Mouse (Mus musculus): ENCODE data around the gene Apobr. TPM values are rescaled to one million over a fixed set of nuclear protein-coding genes. Genes with fewer than 3 reads are reported as not detected.

The Apobr gene
- polyA plus RNA-seq, 1 experiment = 0.16 TPM

DNA sequence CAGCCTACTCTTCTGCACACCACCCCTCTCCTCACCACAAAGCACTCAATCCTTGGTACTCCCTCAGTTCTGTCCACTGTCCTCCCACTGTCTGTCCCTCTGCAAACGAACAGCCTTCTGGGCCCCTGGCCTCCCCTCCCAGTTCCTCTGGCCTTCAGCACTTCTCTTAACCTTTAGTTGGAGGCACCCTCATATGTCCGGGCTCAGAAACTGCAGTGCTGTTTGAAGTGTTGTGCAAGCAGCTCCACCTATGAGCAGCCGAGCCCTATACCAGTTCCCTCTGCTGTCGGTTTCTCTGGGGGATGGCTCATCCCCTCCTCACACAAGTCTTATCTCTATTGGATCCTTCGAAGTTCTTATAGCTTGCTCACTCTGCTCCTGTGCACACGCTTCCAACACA lies 11.7 kb downstream of the Apobr start:
- TF ChIP-seq POLR2A (IDR thresholded peaks at IDR 0.05; ENCODE audit: control insufficient read depth, low read depth, low read length) (no peak), CTCF (IDR thresholded peaks at IDR 0.05; ENCODE audit: control insufficient read depth, insufficient read depth, insufficient replicate concordance, low read depth, low read length) (no peak)
- H3K4me3 ChIP-seq (ENCODE audit: control insufficient read depth, low read depth, low read length) = no peak overlapping the region

DNA sequence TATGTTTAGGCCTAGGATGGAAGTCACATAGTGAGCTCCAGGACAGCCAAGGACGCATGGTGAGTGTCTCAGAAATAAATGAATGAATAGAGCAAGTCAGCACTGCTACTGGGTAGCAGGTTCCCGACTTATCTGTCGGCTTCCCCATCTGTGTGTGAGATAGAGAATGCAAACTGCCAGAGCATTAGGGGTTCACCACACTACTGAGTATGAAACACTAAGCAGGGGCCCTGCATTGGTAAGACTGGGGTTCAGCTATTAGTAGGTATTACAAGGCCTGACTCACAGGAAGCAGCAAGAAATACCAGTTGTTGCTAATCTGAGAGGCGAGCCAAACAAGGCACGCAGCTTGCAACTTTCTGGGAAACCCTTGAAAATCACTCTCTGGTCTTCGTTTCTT lies 14.2 kb downstream of the Apobr start:
- Histone ChIP-seq H3K4me1 (ENCODE audit: control insufficient read depth, insufficient read depth, low read length) (no peaks in the 10 kb centered on the region; the same call in 1 of the 2 replicates), H3K27ac (ENCODE audit: control insufficient read depth, insufficient read depth, low read depth, low read length) (no peak overlapping the region), H3K4me3 (ENCODE audit: control insufficient read depth, low read depth, low read length) (no peak overlapping the region), H3K36me3 (ENCODE audit: control insufficient read depth, insufficient read depth, low read length) (no peaks in the 10 kb centered on the region), H3K27me3 (ENCODE audit: control insufficient read depth, insufficient read depth, low read length) (no peaks in the 10 kb centered on the region)
- TF ChIP-seq CTCF (IDR thresholded peaks at IDR 0.05; ENCODE audit: control insufficient read depth, insufficient read depth, insufficient replicate concordance, low read depth, low read length) (no peak), POLR2A (IDR thresholded peaks at IDR 0.05; ENCODE audit: control insufficient read depth, low read depth, low read length) (no peak)

More for the DNA sequence above, 11.7 kb downstream of the Apobr start:
- H3K27me3 ChIP-seq (ENCODE audit: control insufficient read depth, insufficient read depth, low read length) = no peaks in the 10 kb centered on the region
- no peaks in the 10 kb centered on the region for H3K36me3 ChIP-seq (ENCODE audit: control insufficient read depth, insufficient read depth, low read length)
- H3K27ac ChIP-seq (ENCODE audit: control insufficient read depth, insufficient read depth, low read depth, low read length) = no peak overlapping the region
- no peaks in the 10 kb centered on the region; the same call in 1 of the 2 replicates for H3K4me1 ChIP-seq (ENCODE audit: control insufficient read depth, insufficient read depth, low read length)

DNA sequence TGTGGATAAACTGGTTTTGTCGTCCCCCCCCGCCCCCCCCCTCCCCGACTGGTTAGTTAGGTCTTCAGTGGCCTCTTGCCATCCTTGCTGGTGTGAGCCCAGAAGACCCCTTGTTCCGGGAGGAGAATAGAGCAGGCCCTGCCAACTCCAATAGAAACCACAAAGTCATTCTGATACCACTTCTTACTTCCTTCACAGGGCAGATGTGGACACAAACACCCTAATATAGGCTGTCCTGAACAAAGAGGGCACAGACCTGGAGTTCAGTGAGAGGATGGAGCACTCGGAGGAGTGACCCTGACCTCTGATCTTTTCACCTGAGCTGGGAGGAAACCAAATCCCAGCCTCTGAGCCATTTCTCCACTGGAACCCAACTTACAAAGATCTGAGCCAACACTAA lies 17.2 kb downstream of the Apobr start:
- Histone ChIP-seq H3K4me3 (ENCODE audit: control insufficient read depth, low read depth, low read length) (no peak overlapping the region), H3K27me3 (ENCODE audit: control insufficient read depth, insufficient read depth, low read length) (no peaks in the 10 kb centered on the region), H3K36me3 (ENCODE audit: control insufficient read depth, insufficient read depth, low read length) (no peaks in the 10 kb centered on the region), H3K27ac (ENCODE audit: control insufficient read depth, insufficient read depth, low read depth, low read length) (no peak overlapping the region), H3K4me1 (ENCODE audit: control insufficient read depth, insufficient read depth, low read length) (no peaks in the 10 kb centered on the region; the same call in 1 of the 2 replicates)
- TF ChIP-seq POLR2A (IDR thresholded peaks at IDR 0.05; ENCODE audit: control insufficient read depth, low read depth, low read length) (no peak), CTCF (IDR thresholded peaks at IDR 0.05; ENCODE audit: control insufficient read depth, insufficient read depth, insufficient replicate concordance, low read depth, low read length) (no peak)

DNA sequence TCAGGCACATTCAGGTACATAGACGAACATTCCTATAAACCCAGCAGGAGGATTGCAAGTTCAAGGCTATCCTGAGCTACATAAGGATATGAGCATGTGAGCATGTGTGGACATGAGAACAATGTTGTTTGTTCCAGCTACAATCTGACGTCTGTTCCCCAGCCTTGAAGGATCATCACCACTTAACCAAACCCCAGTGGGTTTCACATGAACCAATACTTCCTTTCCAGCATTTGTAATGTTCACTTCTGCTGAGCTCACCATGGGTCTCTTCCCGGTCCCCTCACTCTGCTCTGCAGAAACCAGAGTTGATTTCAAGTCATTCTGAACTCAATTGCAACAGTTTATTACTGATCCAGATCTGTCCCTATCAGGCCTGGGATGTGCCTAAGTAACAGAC lies 17.9 kb downstream of the Apobr start:
- no peaks in the 10 kb centered on the region; the same call in 1 of the 2 replicates for H3K4me1 ChIP-seq (ENCODE audit: control insufficient read depth, insufficient read depth, low read length)
- H3K27me3 ChIP-seq (ENCODE audit: control insufficient read depth, insufficient read depth, low read length) = no peaks in the 10 kb centered on the region
- no peaks in the 10 kb centered on the region for H3K36me3 ChIP-seq (ENCODE audit: control insufficient read depth, insufficient read depth, low read length)
- TF ChIP-seq POLR2A (IDR thresholded peaks at IDR 0.05; ENCODE audit: control insufficient read depth, low read depth, low read length) = no peak
- TF ChIP-seq CTCF (IDR thresholded peaks at IDR 0.05; ENCODE audit: control insufficient read depth, insufficient read depth, insufficient replicate concordance, low read depth, low read length) = no peak
- no peak overlapping the region for H3K4me3 ChIP-seq (ENCODE audit: control insufficient read depth, low read depth, low read length)
- no peak overlapping the region for H3K27ac ChIP-seq (ENCODE audit: control insufficient read depth, insufficient read depth, low read depth, low read length)

DNA sequence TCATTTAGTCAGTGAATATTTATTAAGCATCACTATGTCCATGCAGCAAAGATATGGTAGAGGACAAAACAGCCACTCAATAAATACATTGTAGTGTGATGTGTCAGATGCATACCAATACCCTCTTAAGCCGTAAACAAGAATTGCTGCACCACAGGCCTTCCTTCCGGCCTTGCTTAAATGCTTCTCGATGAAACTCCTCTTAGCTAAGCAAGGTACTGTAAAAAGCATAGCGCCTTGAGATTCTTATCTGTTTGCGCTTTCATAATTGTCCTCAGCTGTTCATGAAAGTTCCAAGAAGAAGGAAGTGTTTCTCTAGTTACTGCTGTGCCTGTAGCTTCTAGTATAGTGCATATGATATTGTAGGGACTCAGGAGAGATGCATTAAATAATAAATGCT lies 21.9 kb downstream of the Apobr start:
- no peaks in the 10 kb centered on the region for H3K4me1 ChIP-seq (ENCODE audit: control insufficient read depth, insufficient read depth, low read length)
- H3K27ac ChIP-seq (ENCODE audit: control insufficient read depth, insufficient read depth, low read depth, low read length) = no peak overlapping the region
- no peak for TF ChIP-seq POLR2A (IDR thresholded peaks at IDR 0.05; ENCODE audit: control insufficient read depth, low read depth, low read length)
- no peak for TF ChIP-seq CTCF (IDR thresholded peaks at IDR 0.05; ENCODE audit: control insufficient read depth, insufficient read depth, insufficient replicate concordance, low read depth, low read length)
- H3K27me3 ChIP-seq (ENCODE audit: control insufficient read depth, insufficient read depth, low read length) = no peaks in the 10 kb centered on the region
- no peaks in the 10 kb centered on the region for H3K36me3 ChIP-seq (ENCODE audit: control insufficient read depth, insufficient read depth, low read length)
- no peak overlapping the region for H3K4me3 ChIP-seq (ENCODE audit: control insufficient read depth, low read depth, low read length)

DNA sequence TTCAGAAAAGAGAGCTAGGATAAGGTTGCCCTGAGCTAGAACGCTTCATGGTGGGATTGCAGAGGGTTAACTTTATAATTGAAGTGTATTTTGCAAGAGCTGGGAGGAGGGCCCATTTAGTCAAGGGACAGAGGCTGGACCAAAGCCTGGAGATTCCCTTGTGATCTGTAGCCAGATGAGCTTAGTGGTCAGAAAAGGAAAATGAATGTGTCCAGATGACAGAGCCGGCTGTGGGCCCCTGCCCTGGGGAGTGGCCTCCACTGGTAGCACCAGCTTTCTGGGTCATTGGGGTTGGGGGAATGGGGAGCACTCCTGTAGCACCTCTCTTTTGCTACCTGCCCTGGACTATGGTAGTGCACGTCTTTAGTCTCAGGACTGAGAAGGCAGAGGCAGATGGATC lies 22.3 kb downstream of the Apobr start:
- Histone ChIP-seq H3K36me3 (ENCODE audit: control insufficient read depth, insufficient read depth, low read length) (no peaks in the 10 kb centered on the region), H3K27ac (ENCODE audit: control insufficient read depth, insufficient read depth, low read depth, low read length) (no peak overlapping the region), H3K27me3 (ENCODE audit: control insufficient read depth, insufficient read depth, low read length) (no peaks in the 10 kb centered on the region), H3K4me1 (ENCODE audit: control insufficient read depth, insufficient read depth, low read length) (no peaks in the 10 kb centered on the region), H3K4me3 (ENCODE audit: control insufficient read depth, low read depth, low read length) (no peak overlapping the region)
- TF ChIP-seq CTCF (IDR thresholded peaks at IDR 0.05; ENCODE audit: control insufficient read depth, insufficient read depth, insufficient replicate concordance, low read depth, low read length) (no peak), POLR2A (IDR thresholded peaks at IDR 0.05; ENCODE audit: control insufficient read depth, low read depth, low read length) (no peak)

DNA sequence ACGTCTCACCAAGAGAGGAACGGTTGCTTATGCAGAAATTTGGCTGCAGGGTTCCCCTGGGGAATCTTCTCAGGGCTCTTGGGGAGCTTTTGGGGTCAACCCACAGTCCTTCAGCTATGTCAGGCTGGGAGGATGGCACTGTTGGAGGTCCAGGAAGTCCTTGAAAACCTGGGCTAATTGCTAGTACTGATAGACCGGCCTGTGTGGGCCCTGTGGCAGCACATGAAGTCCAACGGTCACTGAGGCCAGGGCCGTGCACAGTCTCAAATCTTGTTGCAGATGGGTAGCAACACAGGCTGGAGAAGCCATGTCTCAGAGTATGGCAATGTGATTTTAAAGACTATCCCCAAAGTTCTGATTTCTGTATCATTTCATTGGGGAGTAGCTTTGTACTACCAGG lies 23.1 kb downstream of the Apobr start:
- TF ChIP-seq POLR2A (IDR thresholded peaks at IDR 0.05; ENCODE audit: control insufficient read depth, low read depth, low read length) (no peak), CTCF (IDR thresholded peaks at IDR 0.05; ENCODE audit: control insufficient read depth, insufficient read depth, insufficient replicate concordance, low read depth, low read length) (no peak)
- no peak overlapping the region for H3K27ac ChIP-seq (ENCODE audit: control insufficient read depth, insufficient read depth, low read depth, low read length)
- H3K4me3 ChIP-seq (ENCODE audit: control insufficient read depth, low read depth, low read length) = no peak overlapping the region
- H3K4me1 ChIP-seq (ENCODE audit: control insufficient read depth, insufficient read depth, low read length) = no peaks in the 10 kb centered on the region
- no peaks in the 10 kb centered on the region for H3K27me3 ChIP-seq (ENCODE audit: control insufficient read depth, insufficient read depth, low read length)
- H3K36me3 ChIP-seq (ENCODE audit: control insufficient read depth, insufficient read depth, low read length) = no peaks in the 10 kb centered on the region

DNA sequence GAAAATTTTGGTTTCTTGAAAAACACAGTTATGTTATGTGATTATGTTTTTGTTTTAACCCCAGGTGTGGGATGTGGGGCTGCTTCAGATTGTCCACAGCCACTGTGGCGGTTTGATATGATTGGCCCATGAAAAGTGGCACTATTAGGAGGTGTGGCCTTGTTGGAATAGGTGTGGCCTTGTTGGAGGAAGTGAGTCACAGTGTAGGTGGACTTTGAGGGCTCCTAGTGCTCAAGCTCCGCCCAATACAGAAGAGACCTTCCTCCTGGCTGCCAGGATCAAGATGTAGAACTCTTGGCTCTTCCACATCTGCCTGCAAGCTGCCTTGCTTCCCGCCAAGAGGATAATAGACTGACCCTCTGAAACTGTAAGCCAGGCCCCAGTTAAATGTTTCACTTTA lies 28.0 kb downstream of the Apobr start:
- no peak overlapping the region for H3K27ac ChIP-seq (ENCODE audit: control insufficient read depth, insufficient read depth, low read depth, low read length)
- TF ChIP-seq POLR2A (IDR thresholded peaks at IDR 0.05; ENCODE audit: control insufficient read depth, low read depth, low read length) (no peak), CTCF (IDR thresholded peaks at IDR 0.05; ENCODE audit: control insufficient read depth, insufficient read depth, insufficient replicate concordance, low read depth, low read length) (no peak)
- H3K4me1 ChIP-seq (ENCODE audit: control insufficient read depth, insufficient read depth, low read length) = no peaks in the 10 kb centered on the region

More for the DNA sequence above, 28.0 kb downstream of the Apobr start:
- Histone ChIP-seq H3K36me3 (ENCODE audit: control insufficient read depth, insufficient read depth, low read length) (no peaks in the 10 kb centered on the region), H3K4me3 (ENCODE audit: control insufficient read depth, low read depth, low read length) (no peak overlapping the region), H3K27me3 (ENCODE audit: control insufficient read depth, insufficient read depth, low read length) (no peaks in the 10 kb centered on the region)
